Mouse (Mus musculus) intestine, embryonic 15.5 days (tissue): ENCODE results near the gene Scgn. TPM values are rescaled to one million over a fixed set of nuclear protein-coding genes. Genes with fewer than 3 reads are reported as not detected.

ENCODE experiments used
- ATAC-seq: fragments of 200-750 bp; cut with Nextera tagmentation; 2 replicates; pipeline ENCODE4 v1.8.0; 2017; ENCODE audit warnings: moderate TSS enrichment, moderate library complexity
- H3K27ac ChIP-seq: fragments of 300-500 bp; sonication (generic); 2 replicates; pipeline ENCODE4 v1.5.1; 2015; ENCODE audit warnings: mild to moderate bottlenecking, inconsistent platforms
- H3K27me3 ChIP-seq: fragments of 300-500 bp; sonication (generic); replicated peaks from 2 replicates; pipeline ENCODE4 v1.6.1; 2015; ENCODE audit warnings: inconsistent platforms
- H3K36me3 ChIP-seq: fragments of 300-500 bp; sonication (generic); 2 replicates; pipeline ENCODE4 v1.6.1; 2015; ENCODE audit warnings: inconsistent platforms
- H3K4me1 ChIP-seq: fragments of 300-500 bp; sonication (generic); replicated peaks from 2 replicates; pipeline ENCODE4 v1.6.1; 2015; ENCODE audit warnings: inconsistent platforms
- H3K4me2 ChIP-seq: fragments of 300-500 bp; sonication (generic); replicated peaks from 2 replicates; pipeline ENCODE4 v1.6.1; 2015; ENCODE audit warnings: mild to moderate bottlenecking, inconsistent platforms
- H3K4me3 ChIP-seq: fragments of 300-500 bp; sonication (generic); replicated peaks from 2 replicates; pipeline ENCODE4 v1.5.1; 2015; ENCODE audit warnings: inconsistent platforms
- H3K9ac ChIP-seq: fragments of 300-500 bp; sonication (generic); 2 replicates; pipeline ENCODE4 v1.6.1; 2015; ENCODE audit warnings: inconsistent platforms
- H3K9me3 ChIP-seq: fragments of 300-500 bp; sonication (generic); 2 replicates; pipeline ENCODE4 v1.6.1; 2016; ENCODE audit warnings: inconsistent platforms
- WGBS: fragments of 180-500 bp; shearing (Covaris S2); methylation state at CpG from one replicate; pipeline ENCODE4 v1.1.7; 2015; 5-methylcytosine and 5-hydroxymethylcytosine counted together
- polyA plus RNA-seq: library from polyadenylated mRNA; unstranded; fragments of >200 nt; fragmentation: Nextera tagmentation; extraction: Ambion mirVana; gene quantifications from 2 replicates; pipeline ENCODE4 v1.2.1, GENCODE M21; 2015

The Scgn gene
- polyA plus RNA-seq, 1 experiment from 2014 or later, result 7.5 TPM

- no peak within 1 kb of the TSS for H3K4me3 ChIP-seq
- no peaks in the 10 kb centered on the region for H3K27me3 ChIP-seq
- WGBS, result 93% methylated on average over 39 of the region's 39 CpGs
- ATAC-seq, result no peak
- H3K36me3 ChIP-seq, result no peaks in the 10 kb centered on the region
- H3K27ac ChIP-seq, result no peak within 1 kb of the TSS
- no peak within 1 kb of the TSS for H3K9ac ChIP-seq
- no peak within 1 kb of the TSS for H3K4me2 ChIP-seq
- no peaks in the 10 kb centered on the region for H3K9me3 ChIP-seq
- peaks cover 1% of the 10 kb centered on the region; the same call in 1 of the 2 replicates for H3K4me1 ChIP-seq
Measured at GRCm38 (mm10) chr13:23933421-23934210, 57.4 kb downstream of the Scgn start, which contains the start of gene Hist1h2ba. Hist1h2ba (minus strand) TSS chr13:23934156.

- 68% methylated on average over 11 of the region's 11 CpGs for WGBS
- Histone ChIP-seq H3K9me3 (no peaks in the 10 kb centered on the region), H3K27ac (no peak overlapping the region), H3K4me2 (no peak overlapping the region), H3K27me3 (no peaks in the 10 kb centered on the region), H3K4me3 (no peak overlapping the region), H3K36me3 (no peaks in the 10 kb centered on the region), H3K4me1 (peaks cover 8% of the 10 kb centered on the region), H3K9ac (no peak overlapping the region)
- ATAC-seq, result no peak
Measured at GRCm38 (mm10) chr13:23930904-23931303, 60.1 kb downstream of the Scgn start.

- Histone ChIP-seq H3K4me1 (peaks cover 8% of the 10 kb centered on the region), H3K27ac (no peak overlapping the region), H3K9ac (no peak overlapping the region), H3K4me2 (no peak overlapping the region), H3K4me3 (no peak overlapping the region), H3K27me3 (no peaks in the 10 kb centered on the region), H3K9me3 (no peaks in the 10 kb centered on the region), H3K36me3 (no peaks in the 10 kb centered on the region)
- no peak for ATAC-seq
- 81% methylated on average over 9 of the region's 9 CpGs for WGBS
Measured at GRCm38 (mm10) chr13:23930461-23930860, 60.6 kb downstream of the Scgn start.

GRCm38 (mm10) chr13:23928637-23929036 lies 62.4 kb downstream of the Scgn start:
- Histone ChIP-seq H3K9ac (no peak overlapping the region), H3K27ac (no peak overlapping the region)
- WGBS, result 42% methylated on average over 3 of the region's 3 CpGs

GRCm38 (mm10) chr13:23925792-23926191 lies 65.2 kb downstream of the Scgn start:
- no peak for ATAC-seq
- no peak overlapping the region for H3K27ac ChIP-seq
- 65% methylated on average over 2 of the region's 2 CpGs for WGBS
- no peak overlapping the region for H3K4me3 ChIP-seq
- no peaks in the 10 kb centered on the region for H3K9me3 ChIP-seq
- H3K4me2 ChIP-seq, result no peak overlapping the region
- no peak overlapping the region for H3K9ac ChIP-seq
- H3K36me3 ChIP-seq, result no peaks in the 10 kb centered on the region
- peaks cover 8% of the 10 kb centered on the region for H3K4me1 ChIP-seq
- no peaks in the 10 kb centered on the region for H3K27me3 ChIP-seq

More at GRCm38 (mm10) chr13:23928637-23929036, 62.4 kb downstream of the Scgn start:
- Histone ChIP-seq H3K27me3 (no peaks in the 10 kb centered on the region), H3K4me2 (no peak overlapping the region), H3K9me3 (no peaks in the 10 kb centered on the region), H3K4me3 (no peak overlapping the region), H3K36me3 (no peaks in the 10 kb centered on the region), H3K4me1 (peaks cover 8% of the 10 kb centered on the region)
- peak; percentile 86 for ATAC-seq

GRCm38 (mm10) chr13:23917674-23918073 lies 73.3 kb downstream of the Scgn start:
- Histone ChIP-seq H3K27ac (no peak overlapping the region), H3K27me3 (no peaks in the 10 kb centered on the region), H3K4me1 (peaks cover 9% of the 10 kb centered on the region; the same call in 1 of the 2 replicates), H3K4me2 (no peak overlapping the region), H3K36me3 (no peaks in the 10 kb centered on the region), H3K9me3 (no peaks in the 10 kb centered on the region), H3K9ac (no peak overlapping the region), H3K4me3 (no peak overlapping the region)
- WGBS, result 31% methylated on average over 4 of the region's 4 CpGs
- peak; percentile 62 for ATAC-seq

- H3K27ac ChIP-seq, result no peak overlapping the region
Measured at GRCm38 (mm10) chr13:23916132-23916531, 74.9 kb downstream of the Scgn start.

GRCm38 (mm10) chr13:23914376-23915167 lies 76.4 kb downstream of the Scgn start, which contains the start of gene Slc17a4:
Slc17a4 (minus strand) TSS chr13:23915009.
- Histone ChIP-seq H3K27ac (peak within 1 kb of the TSS; percentile 84), H3K27me3 (no peaks in the 10 kb centered on the region), H3K4me2 (peak within 1 kb of the TSS; percentile 44), H3K4me1 (peaks cover 12% of the 10 kb centered on the region; the same call in 1 of the 2 replicates), H3K9ac (no peak within 1 kb of the TSS), H3K4me3 (peak within 1 kb of the TSS; percentile 33), H3K9me3 (no peaks in the 10 kb centered on the region), H3K36me3 (no peaks in the 10 kb centered on the region)
- WGBS, result 28% methylated on average over 9 of the region's 9 CpGs
- ATAC-seq, result peak; percentile 83

More at GRCm38 (mm10) chr13:23916132-23916531, 74.9 kb downstream of the Scgn start:
- Histone ChIP-seq H3K4me1 (peaks cover 9% of the 10 kb centered on the region; the same call in 1 of the 2 replicates), H3K27me3 (no peaks in the 10 kb centered on the region), H3K4me3 (no peak overlapping the region), H3K4me2 (no peak overlapping the region), H3K9ac (no peak overlapping the region), H3K36me3 (no peaks in the 10 kb centered on the region), H3K9me3 (no peaks in the 10 kb centered on the region)
- no peak for ATAC-seq
- 69% methylated on average over 1 of the region's 1 CpGs for WGBS

- peak; percentile 73 for ATAC-seq
- WGBS, result 19% methylated on average over 6 of the region's 6 CpGs
Measured at GRCm38 (mm10) chr13:23913791-23914306, 77.2 kb downstream of the Scgn start.

GRCm38 (mm10) chr13:23911335-23911734 lies 79.7 kb downstream of the Scgn start:
- Histone ChIP-seq H3K9me3 (no peaks in the 10 kb centered on the region), H3K27me3 (no peaks in the 10 kb centered on the region), H3K4me2 (no peak overlapping the region), H3K36me3 (no peaks in the 10 kb centered on the region), H3K4me3 (no peak overlapping the region), H3K4me1 (peaks cover 12% of the 10 kb centered on the region; the same call in 1 of the 2 replicates), H3K9ac (no peak overlapping the region), H3K27ac (no peak overlapping the region)
- WGBS, result 78% methylated on average over 5 of the region's 5 CpGs
- ATAC-seq, result no peak

More at GRCm38 (mm10) chr13:23913791-23914306, 77.2 kb downstream of the Scgn start:
- H3K9ac ChIP-seq, result no peak overlapping the region
- peaks cover 12% of the 10 kb centered on the region; the same call in 1 of the 2 replicates for H3K4me1 ChIP-seq
- H3K9me3 ChIP-seq, result no peaks in the 10 kb centered on the region
- peak overlapping the region; percentile 84 for H3K27ac ChIP-seq
- no peaks in the 10 kb centered on the region for H3K27me3 ChIP-seq
- no peaks in the 10 kb centered on the region for H3K36me3 ChIP-seq
- H3K4me2 ChIP-seq, result peak overlapping the region; percentile 44
- peak overlapping the region; percentile 33 for H3K4me3 ChIP-seq

GRCm38 (mm10) chr13:23910121-23910520 lies 80.9 kb downstream of the Scgn start:
- 0 out of 2 replicates have a peak, but pooled peaks cover 3% of the 10 kb centered on the region for H3K4me1 ChIP-seq
- no peaks in the 10 kb centered on the region for H3K36me3 ChIP-seq
- no peak overlapping the region for H3K27ac ChIP-seq
- ATAC-seq, result no peak
- H3K9me3 ChIP-seq, result no peaks in the 10 kb centered on the region
- H3K27me3 ChIP-seq, result no peaks in the 10 kb centered on the region
- WGBS, result 79% methylated on average over 5 of the region's 5 CpGs
- H3K9ac ChIP-seq, result no peak overlapping the region
- no peak overlapping the region for H3K4me2 ChIP-seq
- H3K4me3 ChIP-seq, result no peak overlapping the region

- no peaks in the 10 kb centered on the region for H3K27me3 ChIP-seq
- no peak overlapping the region for H3K27ac ChIP-seq
- 90% methylated on average over 5 of the region's 5 CpGs for WGBS
- ATAC-seq, result no peak
- no peaks in the 10 kb centered on the region for H3K9me3 ChIP-seq
- no peak overlapping the region for H3K4me3 ChIP-seq
- 0 out of 2 replicates have a peak, but pooled peaks cover 3% of the 10 kb centered on the region for H3K4me1 ChIP-seq
- no peaks in the 10 kb centered on the region for H3K36me3 ChIP-seq
- H3K4me2 ChIP-seq, result no peak overlapping the region
- no peak overlapping the region for H3K9ac ChIP-seq
Measured at GRCm38 (mm10) chr13:23906906-23907305, 84.1 kb downstream of the Scgn start.
